ENCODE assay signal across 16 mouse cellular contexts in the genomic region with DNA sequence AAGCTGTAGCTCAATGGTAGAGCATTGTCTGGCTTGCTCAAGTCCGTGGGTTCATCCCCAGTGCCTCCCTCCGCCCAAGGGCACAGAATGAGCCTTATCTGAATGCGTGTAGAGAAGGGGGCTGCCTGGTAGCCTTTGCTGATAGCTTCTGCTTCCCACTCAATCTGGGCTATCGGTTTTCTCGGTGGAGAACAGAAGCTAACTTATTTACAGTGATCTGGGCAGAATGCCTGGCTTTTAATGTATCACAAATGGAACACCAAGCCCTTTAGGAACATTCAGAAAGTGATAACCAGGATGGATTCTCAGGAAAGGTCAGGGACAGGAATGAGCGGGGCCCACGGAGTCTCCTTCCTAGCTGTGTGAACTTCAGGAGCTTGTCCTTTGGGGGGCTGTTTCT.
"Had no signal": no experiment of that assay in that cellular context is flagged by ENCODE, and none has a peak within 500 bp of the region (broad histone marks: within the 10 kb centered on the region; RNA-seq: fewer than 3 reads in every experiment).

No protein-coding gene starts in this region.

- DNase-seq: heart, postnatal 10 days; heart, postnatal 14 days; heart, postnatal 36 days; heart, postnatal 4 days; kidney, adult 11 months; kidney, adult 18-20 months; kidney, adult 2 months; kidney, adult 8-10 months; kidney, adult 9 months; kidney, postnatal 10 days; kidney, postnatal 14 days; kidney, postnatal 25 days; kidney, postnatal 36 days; kidney, postnatal 4 days; layer of hippocampus, adult 9-11 months; layer of hippocampus, postnatal 36 days had no signal
